Mouse (Mus musculus): ENCODE results near the gene Serpinb2. TPM values are rescaled to one million over a fixed set of nuclear protein-coding genes. Genes with fewer than 3 reads are reported as not detected.

The Serpinb2 gene
- polyA plus RNA-seq, 1 experiment = 0.17 TPM

GRCm38 (mm10) chr1:107505898-107506562 is 5.2 kb upstream of the Serpinb2 start:
- no peaks in the 10 kb centered on the region for H3K27me3 ChIP-seq (ENCODE audit: control insufficient read depth, insufficient read depth, low read length)
- H3K27ac ChIP-seq (ENCODE audit: control insufficient read depth, insufficient read depth, low read depth, low read length) = no peak overlapping the region
- no peak for TF ChIP-seq CTCF (IDR thresholded peaks at IDR 0.05; ENCODE audit: control insufficient read depth, insufficient read depth, insufficient replicate concordance, low read depth, low read length)
- no peak for TF ChIP-seq POLR2A (IDR thresholded peaks at IDR 0.05; ENCODE audit: control insufficient read depth, low read depth, low read length)
- no peaks in the 10 kb centered on the region for H3K4me1 ChIP-seq (ENCODE audit: control insufficient read depth, insufficient read depth, low read length)
- no peaks in the 10 kb centered on the region for H3K36me3 ChIP-seq (ENCODE audit: control insufficient read depth, insufficient read depth, low read length)
- H3K4me3 ChIP-seq (ENCODE audit: control insufficient read depth, low read depth, low read length) = no peak overlapping the region

GRCm38 (mm10) chr1:107512194-107513138 is 1.2 kb downstream of the Serpinb2 start:
- TF ChIP-seq POLR2A (IDR thresholded peaks at IDR 0.05; ENCODE audit: control insufficient read depth, low read depth, low read length) (no peak), CTCF (IDR thresholded peaks at IDR 0.05; ENCODE audit: control insufficient read depth, insufficient read depth, insufficient replicate concordance, low read depth, low read length) (no peak)
- no peaks in the 10 kb centered on the region for H3K4me1 ChIP-seq (ENCODE audit: control insufficient read depth, insufficient read depth, low read length)
- no peaks in the 10 kb centered on the region for H3K27me3 ChIP-seq (ENCODE audit: control insufficient read depth, insufficient read depth, low read length)
- no peak overlapping the region for H3K27ac ChIP-seq (ENCODE audit: control insufficient read depth, insufficient read depth, low read depth, low read length)
- no peak overlapping the region for H3K4me3 ChIP-seq (ENCODE audit: control insufficient read depth, low read depth, low read length)
- no peaks in the 10 kb centered on the region for H3K36me3 ChIP-seq (ENCODE audit: control insufficient read depth, insufficient read depth, low read length)

- no peak overlapping the region for H3K27ac ChIP-seq (ENCODE audit: control insufficient read depth, insufficient read depth, low read depth, low read length)
- H3K36me3 ChIP-seq (ENCODE audit: control insufficient read depth, insufficient read depth, low read length) = no peaks in the 10 kb centered on the region
- no peaks in the 10 kb centered on the region for H3K4me1 ChIP-seq (ENCODE audit: control insufficient read depth, insufficient read depth, low read length)
- TF ChIP-seq CTCF (IDR thresholded peaks at IDR 0.05; ENCODE audit: control insufficient read depth, insufficient read depth, insufficient replicate concordance, low read depth, low read length) = no peak
- no peak for TF ChIP-seq POLR2A (IDR thresholded peaks at IDR 0.05; ENCODE audit: control insufficient read depth, low read depth, low read length)
- no peak overlapping the region for H3K4me3 ChIP-seq (ENCODE audit: control insufficient read depth, low read depth, low read length)
- no peaks in the 10 kb centered on the region for H3K27me3 ChIP-seq (ENCODE audit: control insufficient read depth, insufficient read depth, low read length)
These were observed 2.3 kb downstream of the Serpinb2 start for GRCm38 (mm10) chr1:107513530-107513929.

GRCm38 (mm10) chr1:107515839-107516498 is 4.7 kb downstream of the Serpinb2 start:
- TF ChIP-seq POLR2A (IDR thresholded peaks at IDR 0.05; ENCODE audit: control insufficient read depth, low read depth, low read length) (no peak), CTCF (IDR thresholded peaks at IDR 0.05; ENCODE audit: control insufficient read depth, insufficient read depth, insufficient replicate concordance, low read depth, low read length) (no peak)
- no peaks in the 10 kb centered on the region for H3K4me1 ChIP-seq (ENCODE audit: control insufficient read depth, insufficient read depth, low read length)
- H3K27ac ChIP-seq (ENCODE audit: control insufficient read depth, insufficient read depth, low read depth, low read length) = no peak overlapping the region
- no peaks in the 10 kb centered on the region for H3K27me3 ChIP-seq (ENCODE audit: control insufficient read depth, insufficient read depth, low read length)
- H3K36me3 ChIP-seq (ENCODE audit: control insufficient read depth, insufficient read depth, low read length) = no peaks in the 10 kb centered on the region
- no peak overlapping the region for H3K4me3 ChIP-seq (ENCODE audit: control insufficient read depth, low read depth, low read length)

GRCm38 (mm10) chr1:107525592-107525991 is 14.4 kb downstream of the Serpinb2 start:
- TF ChIP-seq CTCF (IDR thresholded peaks at IDR 0.05; ENCODE audit: control insufficient read depth, insufficient read depth, insufficient replicate concordance, low read depth, low read length) (no peak), POLR2A (IDR thresholded peaks at IDR 0.05; ENCODE audit: control insufficient read depth, low read depth, low read length) (no peak)
- Histone ChIP-seq H3K36me3 (ENCODE audit: control insufficient read depth, insufficient read depth, low read length) (no peaks in the 10 kb centered on the region), H3K4me1 (ENCODE audit: control insufficient read depth, insufficient read depth, low read length) (no peaks in the 10 kb centered on the region), H3K4me3 (ENCODE audit: control insufficient read depth, low read depth, low read length) (no peak overlapping the region), H3K27me3 (ENCODE audit: control insufficient read depth, insufficient read depth, low read length) (no peaks in the 10 kb centered on the region), H3K27ac (ENCODE audit: control insufficient read depth, insufficient read depth, low read depth, low read length) (no peak overlapping the region)

GRCm38 (mm10) chr1:107528325-107529078 is 17.3 kb downstream of the Serpinb2 start:
- Histone ChIP-seq H3K27me3 (ENCODE audit: control insufficient read depth, insufficient read depth, low read length) (no peaks in the 10 kb centered on the region), H3K4me1 (ENCODE audit: control insufficient read depth, insufficient read depth, low read length) (no peaks in the 10 kb centered on the region), H3K27ac (ENCODE audit: control insufficient read depth, insufficient read depth, low read depth, low read length) (no peak overlapping the region), H3K4me3 (ENCODE audit: control insufficient read depth, low read depth, low read length) (no peak overlapping the region), H3K36me3 (ENCODE audit: control insufficient read depth, insufficient read depth, low read length) (no peaks in the 10 kb centered on the region)
- TF ChIP-seq POLR2A (IDR thresholded peaks at IDR 0.05; ENCODE audit: control insufficient read depth, low read depth, low read length) = no peak
- TF ChIP-seq CTCF (IDR thresholded peaks at IDR 0.05; ENCODE audit: control insufficient read depth, insufficient read depth, insufficient replicate concordance, low read depth, low read length) = no peak
